Mouse (Mus musculus): Measurements from ENCODE around the gene Sept8. TPM values are rescaled to one million over a fixed set of nuclear protein-coding genes. Genes with fewer than 3 reads are reported as not detected.

The Sept8 gene
- polyA plus RNA-seq, 1 experiment = 13.9 TPM

GRCm38 (mm10) chr11:53495417-53495816, 23.6 kb upstream of the Sept8 start:
- no peaks in the 10 kb centered on the region for H3K36me3 ChIP-seq (ENCODE audit: control insufficient read depth, insufficient read depth, low read length)
- H3K27ac ChIP-seq (ENCODE audit: insufficient read depth, low read length) = no peak overlapping the region
- 50% methylated on average over 6 of the region's 6 CpGs for WGBS
- TF ChIP-seq CTCF (IDR thresholded peaks at IDR 0.05; ENCODE audit: extremely low read depth, insufficient read depth, insufficient read length, insufficient replicate concordance) = no peak
- no peak for DNase-seq (ENCODE audit: low read depth in 1 of 2, low spot score in 2 of 2)
- H3K27me3 ChIP-seq (ENCODE audit: control insufficient read depth, insufficient read depth, low read length) = no peaks in the 10 kb centered on the region; the same call in 1 of the 2 replicates
- no peaks in the 10 kb centered on the region for H3K4me1 ChIP-seq (ENCODE audit: control insufficient read depth, insufficient read depth, insufficient read length)
- no peak overlapping the region for H3K4me3 ChIP-seq (ENCODE audit: extremely low read depth, insufficient read depth, insufficient read length)

DNA sequence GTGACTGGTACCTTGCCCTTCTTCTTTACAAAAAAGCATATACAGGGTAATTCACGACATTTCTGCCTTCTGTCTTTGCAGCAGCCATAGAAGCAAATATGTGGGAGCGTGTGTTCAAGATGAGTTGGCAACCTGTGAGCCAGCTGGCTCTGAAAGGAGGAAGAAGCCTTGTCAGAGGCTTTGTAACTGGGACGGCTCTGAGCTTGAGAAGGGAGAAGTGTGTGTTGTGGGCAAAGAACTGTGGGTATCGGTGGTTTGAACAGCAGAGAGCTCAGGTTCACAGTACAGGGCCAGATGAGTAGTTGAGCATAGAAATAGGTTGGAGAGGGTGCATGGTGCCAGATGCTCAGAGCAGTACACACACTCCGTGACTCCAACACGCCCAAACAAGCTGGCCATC, 22.1 kb upstream of the Sept8 start:
- no peaks in the 10 kb centered on the region for H3K36me3 ChIP-seq (ENCODE audit: control insufficient read depth, insufficient read depth, low read length)
- no peak for DNase-seq (ENCODE audit: low read depth in 1 of 2, low spot score in 2 of 2)
- no peak for TF ChIP-seq CTCF (IDR thresholded peaks at IDR 0.05; ENCODE audit: extremely low read depth, insufficient read depth, insufficient read length, insufficient replicate concordance)
- no peak for TF ChIP-seq POLR2A (IDR thresholded peaks at IDR 0.05; ENCODE audit: low read depth, low read length)
- 19% methylated on average over 6 of the region's 6 CpGs for WGBS
- no peaks in the 10 kb centered on the region; the same call in 1 of the 2 replicates for H3K27me3 ChIP-seq (ENCODE audit: control insufficient read depth, insufficient read depth, low read length)
- H3K27ac ChIP-seq (ENCODE audit: insufficient read depth, low read length) = no peak overlapping the region
- H3K4me3 ChIP-seq (ENCODE audit: extremely low read depth, insufficient read depth, insufficient read length) = no peak overlapping the region
- H3K4me1 ChIP-seq (ENCODE audit: control insufficient read depth, insufficient read depth, insufficient read length) = no peaks in the 10 kb centered on the region

- Histone ChIP-seq H3K27me3 (ENCODE audit: control insufficient read depth, insufficient read depth, low read length) (no peaks in the 10 kb centered on the region; the same call in 1 of the 2 replicates), H3K36me3 (ENCODE audit: control insufficient read depth, insufficient read depth, low read length) (no peaks in the 10 kb centered on the region), H3K27ac (ENCODE audit: insufficient read depth, low read length) (no peak overlapping the region), H3K4me3 (ENCODE audit: extremely low read depth, insufficient read depth, insufficient read length) (no peak overlapping the region), H3K4me1 (ENCODE audit: control insufficient read depth, insufficient read depth, insufficient read length) (no peaks in the 10 kb centered on the region)
- 40% methylated on average over 11 of the region's 11 CpGs for WGBS
- no peak for DNase-seq (ENCODE audit: low read depth in 1 of 2, low spot score in 2 of 2)
- no peak for TF ChIP-seq POLR2A (IDR thresholded peaks at IDR 0.05; ENCODE audit: low read depth, low read length)
- TF ChIP-seq CTCF (IDR thresholded peaks at IDR 0.05; ENCODE audit: extremely low read depth, insufficient read depth, insufficient read length, insufficient replicate concordance) = no peak
Measured at GRCm38 (mm10) chr11:53500569-53500968, 18.5 kb upstream of the Sept8 start.

DNA sequence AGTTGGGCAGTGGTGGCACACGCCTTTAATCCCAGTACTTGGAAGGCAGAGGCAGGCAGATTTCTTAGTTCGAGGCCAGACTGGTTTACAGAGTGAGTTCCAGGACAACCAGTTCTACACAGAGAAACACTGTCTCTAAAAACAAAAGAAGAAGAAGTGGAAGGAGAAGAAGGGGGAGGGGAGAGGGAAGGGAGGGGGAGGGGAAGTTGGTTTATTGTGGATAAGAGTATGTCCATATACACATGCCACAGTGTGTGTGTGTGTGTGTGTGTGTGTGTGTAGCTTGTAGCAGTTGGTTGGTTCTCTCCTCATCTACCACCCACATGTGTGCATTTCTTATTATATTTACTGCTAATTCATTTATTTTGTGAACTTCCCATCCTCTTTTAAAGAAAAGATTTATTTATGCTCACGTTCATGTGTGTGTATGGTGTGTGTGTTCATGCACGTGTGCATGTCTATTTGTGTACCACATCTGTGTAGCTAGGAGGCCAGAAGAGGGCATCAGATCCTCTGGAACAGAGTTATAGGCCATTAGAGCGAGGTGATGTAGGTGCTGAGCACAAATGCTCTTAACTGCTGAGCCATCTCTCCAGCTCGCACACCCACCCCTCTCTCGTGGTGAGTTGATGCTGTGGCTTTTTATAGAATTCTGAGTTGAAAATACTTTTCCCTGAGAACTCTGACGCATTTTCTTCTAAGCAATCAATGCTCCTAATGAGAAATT, 16.9 kb upstream of the Sept8 start:
- Histone ChIP-seq H3K4me1 (ENCODE audit: control insufficient read depth, insufficient read depth, insufficient read length) (no peaks in the 10 kb centered on the region), H3K4me3 (ENCODE audit: extremely low read depth, insufficient read depth, insufficient read length) (no peak overlapping the region), H3K36me3 (ENCODE audit: control insufficient read depth, insufficient read depth, low read length) (no peaks in the 10 kb centered on the region), H3K27ac (ENCODE audit: insufficient read depth, low read length) (no peak overlapping the region), H3K27me3 (ENCODE audit: control insufficient read depth, insufficient read depth, low read length) (no peaks in the 10 kb centered on the region; the same call in 1 of the 2 replicates)
- TF ChIP-seq CTCF (IDR thresholded peaks at IDR 0.05; ENCODE audit: extremely low read depth, insufficient read depth, insufficient read length, insufficient replicate concordance) = no peak
- no peak for TF ChIP-seq POLR2A (IDR thresholded peaks at IDR 0.05; ENCODE audit: low read depth, low read length)
- no peak for DNase-seq (ENCODE audit: low read depth in 1 of 2, low spot score in 2 of 2)
- WGBS = 63% methylated on average over 8 of the region's 8 CpGs

DNA sequence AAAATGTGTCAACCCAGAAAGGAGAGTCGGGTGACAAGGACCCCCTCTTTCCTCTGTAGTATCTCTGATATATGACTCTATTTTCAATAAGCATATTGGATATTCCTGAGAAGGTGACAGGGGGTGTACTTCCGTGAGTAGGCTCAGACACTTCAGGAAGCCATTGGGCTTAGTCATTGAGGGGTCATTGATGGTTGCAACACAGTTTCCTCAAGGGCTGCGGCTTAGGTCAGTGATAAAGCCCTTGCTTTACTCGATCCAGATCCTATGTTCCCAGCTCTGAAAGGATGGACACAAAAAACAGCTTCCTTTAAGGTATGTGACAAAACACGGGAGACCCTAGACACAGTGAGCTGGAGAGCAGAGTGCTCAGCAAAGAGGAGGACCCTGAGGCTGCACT, 15.3 kb upstream of the Sept8 start:
- WGBS = 76% methylated on average over 5 of the region's 5 CpGs
- Histone ChIP-seq H3K4me3 (ENCODE audit: extremely low read depth, insufficient read depth, insufficient read length) (no peak overlapping the region), H3K27me3 (ENCODE audit: control insufficient read depth, insufficient read depth, low read length) (no peaks in the 10 kb centered on the region; the same call in 1 of the 2 replicates), H3K27ac (ENCODE audit: insufficient read depth, low read length) (no peak overlapping the region), H3K36me3 (ENCODE audit: control insufficient read depth, insufficient read depth, low read length) (no peaks in the 10 kb centered on the region), H3K4me1 (ENCODE audit: control insufficient read depth, insufficient read depth, insufficient read length) (no peaks in the 10 kb centered on the region)
- no peak for TF ChIP-seq CTCF (IDR thresholded peaks at IDR 0.05; ENCODE audit: extremely low read depth, insufficient read depth, insufficient read length, insufficient replicate concordance)
- no peak for TF ChIP-seq POLR2A (IDR thresholded peaks at IDR 0.05; ENCODE audit: low read depth, low read length)
- DNase-seq (ENCODE audit: low read depth in 1 of 2, low spot score in 2 of 2) = no peak

GRCm38 (mm10) chr11:53504376-53504775, 14.7 kb upstream of the Sept8 start:
- no peak for DNase-seq (ENCODE audit: low read depth in 1 of 2, low spot score in 2 of 2)
- Histone ChIP-seq H3K27ac (ENCODE audit: insufficient read depth, low read length) (no peak overlapping the region), H3K27me3 (ENCODE audit: control insufficient read depth, insufficient read depth, low read length) (no peaks in the 10 kb centered on the region; the same call in 1 of the 2 replicates), H3K4me3 (ENCODE audit: extremely low read depth, insufficient read depth, insufficient read length) (no peak overlapping the region), H3K36me3 (ENCODE audit: control insufficient read depth, insufficient read depth, low read length) (no peaks in the 10 kb centered on the region), H3K4me1 (ENCODE audit: control insufficient read depth, insufficient read depth, insufficient read length) (no peaks in the 10 kb centered on the region)
- WGBS = 96% methylated on average over 8 of the region's 8 CpGs
- TF ChIP-seq POLR2A (IDR thresholded peaks at IDR 0.05; ENCODE audit: low read depth, low read length) (no peak), CTCF (IDR thresholded peaks at IDR 0.05; ENCODE audit: extremely low read depth, insufficient read depth, insufficient read length, insufficient replicate concordance) (no peak)

DNA sequence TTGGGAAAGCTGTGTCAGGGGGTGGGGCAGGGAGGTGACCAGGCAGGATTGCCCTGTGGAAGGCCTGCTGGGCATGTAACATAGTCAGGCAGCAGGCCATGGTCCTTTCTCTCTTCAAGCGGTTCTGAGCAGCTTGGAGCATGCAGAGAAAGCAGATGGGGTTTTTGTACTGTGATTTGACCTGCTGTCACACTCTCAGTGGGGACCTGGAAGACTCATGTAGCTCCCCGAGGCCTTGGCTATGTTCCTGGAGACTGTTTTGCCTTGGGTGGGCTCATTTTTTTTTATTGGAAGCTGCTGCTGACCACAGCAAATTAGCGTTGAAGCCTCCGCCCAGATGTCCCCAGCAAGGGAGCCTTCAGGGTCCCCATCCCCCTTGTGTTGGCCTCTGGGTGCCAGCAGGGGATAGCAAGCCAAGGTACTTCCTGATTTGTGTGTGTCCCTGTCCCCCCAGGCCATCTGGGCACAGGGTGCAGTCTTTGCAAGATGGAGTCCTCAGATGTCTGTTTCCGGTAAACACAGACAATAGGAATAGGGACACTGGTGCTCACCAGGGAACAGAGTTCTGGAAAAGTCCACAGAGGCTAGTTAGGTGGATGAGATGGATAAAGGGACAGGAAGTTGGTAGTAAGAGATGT, 13.9 kb upstream of the Sept8 start:
- Histone ChIP-seq H3K4me1 (ENCODE audit: control insufficient read depth, insufficient read depth, insufficient read length) (no peaks in the 10 kb centered on the region), H3K36me3 (ENCODE audit: control insufficient read depth, insufficient read depth, low read length) (no peaks in the 10 kb centered on the region), H3K4me3 (ENCODE audit: extremely low read depth, insufficient read depth, insufficient read length) (no peak overlapping the region), H3K27ac (ENCODE audit: insufficient read depth, low read length) (no peak overlapping the region), H3K27me3 (ENCODE audit: control insufficient read depth, insufficient read depth, low read length) (no peaks in the 10 kb centered on the region; the same call in 1 of the 2 replicates)
- no peak for DNase-seq (ENCODE audit: low read depth in 1 of 2, low spot score in 2 of 2)
- TF ChIP-seq POLR2A (IDR thresholded peaks at IDR 0.05; ENCODE audit: low read depth, low read length) (no peak), CTCF (IDR thresholded peaks at IDR 0.05; ENCODE audit: extremely low read depth, insufficient read depth, insufficient read length, insufficient replicate concordance) (no peak)
- 89% methylated on average over 5 of the region's 5 CpGs for WGBS

Data from spleen, adult 2 months (tissue).